Mouse (Mus musculus): ENCODE measurements at regions not wholly inside any gene's neighbourhood (a gene's known extent, or its start where the extent isn't known, plus 50 kb on each side); places are given as distances from the start of the nearest gene placed in this dataset.
A peak's percentile ranks its signal among the peaks of the same experiment; 100 is the strongest.

GRCm38 (mm10) chr1:144452141-144452540, 115.3 kb downstream of the Rgs21 start:
- no peak for DNase-seq

- DNase-seq, result no peak
Observed at GRCm38 (mm10) chr1:144451731-144452130, 115.7 kb downstream of the Rgs21 start.

GRCm38 (mm10) chr1:144436617-144437016, 130.8 kb downstream of the Rgs21 start:
- no peak for DNase-seq

GRCm38 (mm10) chr1:144432816-144433215, 134.7 kb downstream of the Rgs21 start:
- no peak for DNase-seq

GRCm38 (mm10) chr1:144431535-144432276, 135.8 kb downstream of the Rgs21 start:
- DNase-seq, result no peak

- DNase-seq, result no peak
Observed at GRCm38 (mm10) chr1:144421374-144421773, 146.1 kb downstream of the Rgs21 start.

- DNase-seq, result peak; percentile 47
Observed at GRCm38 (mm10) chr1:144406387-144407383, 157.6 kb upstream of the Rgs1 start.

GRCm38 (mm10) chr1:144405724-144406123, 156.7 kb upstream of the Rgs1 start:
- DNase-seq, result no peak

- no peak for DNase-seq
Observed at GRCm38 (mm10) chr1:144405031-144405430, 156.0 kb upstream of the Rgs1 start.

GRCm38 (mm10) chr1:144379991-144380594, 131.1 kb upstream of the Rgs1 start:
- no peak for DNase-seq

GRCm38 (mm10) chr1:144374121-144374520, 125.1 kb upstream of the Rgs1 start:
- DNase-seq, result no peak

- no peak for DNase-seq
Observed at GRCm38 (mm10) chr1:144367492-144367891, 118.5 kb upstream of the Rgs1 start.

GRCm38 (mm10) chr1:144355560-144356310, 106.7 kb upstream of the Rgs1 start:
- DNase-seq, result no peak

GRCm38 (mm10) chr1:144355041-144355440, 106.0 kb upstream of the Rgs1 start:
- no peak for DNase-seq

GRCm38 (mm10) chr1:144353320-144353719, 104.3 kb upstream of the Rgs1 start:
- no peak for DNase-seq

- no peak for DNase-seq
Observed at GRCm38 (mm10) chr1:144343820-144344219, 94.8 kb upstream of the Rgs1 start.

GRCm38 (mm10) chr1:144343299-144343698, 94.3 kb upstream of the Rgs1 start:
- DNase-seq, result no peak

GRCm38 (mm10) chr1:144337572-144337971, 88.5 kb upstream of the Rgs1 start:
- DNase-seq, result no peak

- DNase-seq, result no peak
Observed at GRCm38 (mm10) chr1:144330365-144331050, 81.5 kb upstream of the Rgs1 start.

GRCm38 (mm10) chr1:144319406-144319805, 70.4 kb upstream of the Rgs1 start:
- DNase-seq, result no peak

GRCm38 (mm10) chr1:144318289-144318688, 69.2 kb upstream of the Rgs1 start:
- DNase-seq, result no peak

- no peak for DNase-seq
Observed at GRCm38 (mm10) chr1:144317560-144317959, 68.5 kb upstream of the Rgs1 start.
